Mouse (Mus musculus) forebrain, embryonic 12.5 days (tissue): ENCODE results near the gene Epb41l3. TPM values are rescaled to one million over a fixed set of nuclear protein-coding genes. Genes with fewer than 3 reads are reported as not detected.

Experiments used
- ATAC-seq: fragments of 200-750 bp; cut with Nextera tagmentation; 2 replicates; pipeline ENCODE4 v1.8.0; 2017; ENCODE audit warnings: moderate TSS enrichment; ENCODE audit not compliant: low FRiP score
- H3K27ac ChIP-seq: fragments of 300-500 bp; sonication (generic); 2 replicates; pipeline ENCODE4 v1.5.1; 2016; ENCODE audit warnings: mild to moderate bottlenecking
- H3K27me3 ChIP-seq: fragments of 300-500 bp; sonication (generic); 2 replicates; pipeline ENCODE4 v1.6.1; 2016; ENCODE audit warnings: mild to moderate bottlenecking
- H3K36me3 ChIP-seq: fragments of 300-500 bp; sonication (generic); replicated peaks from 2 replicates; pipeline ENCODE4 v1.6.1; 2016; ENCODE audit warnings: mild to moderate bottlenecking
- H3K4me1 ChIP-seq: fragments of 300-500 bp; sonication (generic); 2 replicates; pipeline ENCODE4 v1.6.1; 2016
- H3K4me2 ChIP-seq: fragments of 300-500 bp; sonication (generic); 2 replicates; pipeline ENCODE4 v1.6.1; 2016; ENCODE audit warnings: mild to moderate bottlenecking, moderate library complexity
- H3K4me3 ChIP-seq: fragments of 300-500 bp; sonication (generic); replicated peaks from 2 replicates; pipeline ENCODE4 v1.5.1; 2016; ENCODE audit warnings: mild to moderate bottlenecking
- H3K9ac ChIP-seq: fragments of 300-500 bp; sonication (generic); 2 replicates; pipeline ENCODE4 v1.6.1; 2016; ENCODE audit warnings: mild to moderate bottlenecking
- H3K9me3 ChIP-seq: fragments of 300-500 bp; sonication (generic); 2 replicates; pipeline ENCODE4 v1.6.1; 2016
- WGBS: fragments of 180-500 bp; shearing (Covaris S2); methylation state at CpG from one replicate; pipeline ENCODE4 v1.1.7; 2016; 5-methylcytosine and 5-hydroxymethylcytosine counted together
- polyA plus RNA-seq: library from polyadenylated mRNA; unstranded; fragments of >200 nt; fragmentation: Nextera tagmentation; extraction: Ambion mirVana; gene quantifications from 2 replicates; pipeline ENCODE4 v1.2.1, GENCODE M21; 2016

Epb41l3 gene
- polyA plus RNA-seq, 1 experiment from 2014 or later = 74.7 TPM

- Histone ChIP-seq H3K27ac (no peak overlapping the region), H3K4me2 (peak overlapping the region; percentile 82; the same call in 1 of the 2 replicates), H3K9me3 (no peaks in the 10 kb centered on the region), H3K4me1 (peaks cover 10% of the 10 kb centered on the region), H3K4me3 (no peak overlapping the region), H3K27me3 (no peaks in the 10 kb centered on the region), H3K36me3 (no peaks in the 10 kb centered on the region), H3K9ac (no peak overlapping the region)
- WGBS = 76% methylated on average over 5 of the region's 5 CpGs
- no peak for ATAC-seq
Measured at GRCm38 (mm10) chr17:69158690-69159089, 83.2 kb downstream of the Epb41l3 start.

GRCm38 (mm10) chr17:69162731-69163130, 87.2 kb downstream of the Epb41l3 start:
- no peaks in the 10 kb centered on the region for H3K36me3 ChIP-seq
- no peaks in the 10 kb centered on the region for H3K27me3 ChIP-seq
- no peak overlapping the region for H3K27ac ChIP-seq
- peaks cover 3% of the 10 kb centered on the region for H3K4me1 ChIP-seq
- H3K9ac ChIP-seq = no peak overlapping the region
- no peaks in the 10 kb centered on the region for H3K9me3 ChIP-seq
- H3K4me3 ChIP-seq = no peak overlapping the region
- no peak for ATAC-seq
- no peak overlapping the region for H3K4me2 ChIP-seq

GRCm38 (mm10) chr17:69176949-69177501, 101.5 kb downstream of the Epb41l3 start:
- Histone ChIP-seq H3K4me1 (peaks cover 16% of the 10 kb centered on the region), H3K27ac (no peak overlapping the region), H3K4me3 (no peak overlapping the region), H3K36me3 (no peaks in the 10 kb centered on the region), H3K4me2 (no peak overlapping the region), H3K27me3 (no peaks in the 10 kb centered on the region), H3K9ac (no peak overlapping the region), H3K9me3 (no peaks in the 10 kb centered on the region)
- ATAC-seq = no peak
- WGBS = 85% methylated on average over 16 of the region's 16 CpGs

- Histone ChIP-seq H3K36me3 (no peaks in the 10 kb centered on the region), H3K27ac (no peak overlapping the region), H3K4me2 (no peak overlapping the region), H3K4me3 (no peak overlapping the region), H3K9me3 (no peaks in the 10 kb centered on the region), H3K9ac (no peak overlapping the region), H3K27me3 (no peaks in the 10 kb centered on the region), H3K4me1 (peaks cover 25% of the 10 kb centered on the region)
- 72% methylated on average over 5 of the region's 5 CpGs for WGBS
- no peak for ATAC-seq
Measured at GRCm38 (mm10) chr17:69177954-69178353, 102.5 kb downstream of the Epb41l3 start.

- H3K4me3 ChIP-seq = no peak overlapping the region
- H3K4me1 ChIP-seq = peaks cover 27% of the 10 kb centered on the region
- ATAC-seq = peak; percentile 83
- H3K27me3 ChIP-seq = no peaks in the 10 kb centered on the region
- H3K36me3 ChIP-seq = no peaks in the 10 kb centered on the region
- H3K27ac ChIP-seq = peak overlapping the region; percentile 77
- no peak overlapping the region for H3K9ac ChIP-seq
- 39% methylated on average over 12 of the region's 12 CpGs for WGBS
- H3K9me3 ChIP-seq = no peaks in the 10 kb centered on the region
- peak overlapping the region; percentile 39 for H3K4me2 ChIP-seq
Measured at GRCm38 (mm10) chr17:69180905-69181559, 105.5 kb downstream of the Epb41l3 start.

GRCm38 (mm10) chr17:69181560-69182316, 106.3 kb downstream of the Epb41l3 start:
- Histone ChIP-seq H3K4me3 (no peak overlapping the region), H3K27me3 (no peaks in the 10 kb centered on the region), H3K9me3 (no peaks in the 10 kb centered on the region), H3K27ac (peak overlapping the region; percentile 77), H3K4me1 (peaks cover 27% of the 10 kb centered on the region), H3K9ac (no peak overlapping the region), H3K36me3 (no peaks in the 10 kb centered on the region), H3K4me2 (peak overlapping the region; percentile 39)
- 30% methylated on average over 7 of the region's 7 CpGs for WGBS
- peak; percentile 75 for ATAC-seq

- Histone ChIP-seq H3K9me3 (no peaks in the 10 kb centered on the region), H3K27me3 (no peaks in the 10 kb centered on the region), H3K27ac (no peak overlapping the region), H3K4me1 (peaks cover 11% of the 10 kb centered on the region), H3K4me3 (no peak overlapping the region), H3K9ac (no peak overlapping the region), H3K36me3 (no peaks in the 10 kb centered on the region), H3K4me2 (no peak overlapping the region)
- no peak for ATAC-seq
- WGBS = 66% methylated on average over 3 of the region's 3 CpGs
Measured at GRCm38 (mm10) chr17:69187794-69188193, 112.3 kb downstream of the Epb41l3 start.

- WGBS = 8% methylated on average over 2 of the region's 2 CpGs
- peak; percentile 34; the same call in 1 of the 2 replicates for ATAC-seq
- Histone ChIP-seq H3K9ac (no peak overlapping the region), H3K4me1 (peaks cover 27% of the 10 kb centered on the region), H3K4me2 (no peak overlapping the region), H3K9me3 (no peaks in the 10 kb centered on the region), H3K27ac (peak overlapping the region; percentile 65), H3K27me3 (no peaks in the 10 kb centered on the region), H3K4me3 (no peak overlapping the region), H3K36me3 (no peaks in the 10 kb centered on the region)
Measured at GRCm38 (mm10) chr17:69192863-69193493, 117.5 kb downstream of the Epb41l3 start.

- H3K4me2 ChIP-seq = no peak overlapping the region
- no peaks in the 10 kb centered on the region for H3K36me3 ChIP-seq
- no peaks in the 10 kb centered on the region for H3K9me3 ChIP-seq
- no peak overlapping the region for H3K4me3 ChIP-seq
- H3K9ac ChIP-seq = no peak overlapping the region
- peaks cover 27% of the 10 kb centered on the region for H3K4me1 ChIP-seq
- no peaks in the 10 kb centered on the region for H3K27me3 ChIP-seq
- H3K27ac ChIP-seq = peak overlapping the region; percentile 42; the same call in 1 of the 2 replicates
- ATAC-seq = no peak
- 25% methylated on average over 3 of the region's 3 CpGs for WGBS
Measured at GRCm38 (mm10) chr17:69194599-69194998, 119.1 kb downstream of the Epb41l3 start.

- no peak overlapping the region for H3K4me2 ChIP-seq
- H3K36me3 ChIP-seq = no peaks in the 10 kb centered on the region
- no peak for ATAC-seq
- H3K27me3 ChIP-seq = no peaks in the 10 kb centered on the region
- no peak overlapping the region for H3K4me3 ChIP-seq
- peaks cover 27% of the 10 kb centered on the region for H3K4me1 ChIP-seq
- 89% methylated on average over 6 of the region's 6 CpGs for WGBS
- no peak overlapping the region for H3K27ac ChIP-seq
- H3K9me3 ChIP-seq = no peaks in the 10 kb centered on the region
- H3K9ac ChIP-seq = no peak overlapping the region
Measured at GRCm38 (mm10) chr17:69195758-69196157, 120.3 kb downstream of the Epb41l3 start.

GRCm38 (mm10) chr17:69196656-69197055, 121.2 kb downstream of the Epb41l3 start:
- no peaks in the 10 kb centered on the region for H3K27me3 ChIP-seq
- WGBS = 74% methylated on average over 10 of the region's 10 CpGs

GRCm38 (mm10) chr17:69198805-69199204, 123.3 kb downstream of the Epb41l3 start:
- 46% methylated on average over 1 of the region's 1 CpGs for WGBS
- no peak for ATAC-seq
- Histone ChIP-seq H3K4me2 (no peak overlapping the region), H3K36me3 (no peaks in the 10 kb centered on the region), H3K4me1 (peaks cover 9% of the 10 kb centered on the region), H3K27me3 (no peaks in the 10 kb centered on the region), H3K9me3 (no peaks in the 10 kb centered on the region), H3K9ac (no peak overlapping the region), H3K4me3 (no peak overlapping the region), H3K27ac (no peak overlapping the region)

More at GRCm38 (mm10) chr17:69196656-69197055, 121.2 kb downstream of the Epb41l3 start:
- Histone ChIP-seq H3K9ac (no peak overlapping the region), H3K36me3 (no peaks in the 10 kb centered on the region), H3K4me3 (no peak overlapping the region), H3K4me1 (peaks cover 27% of the 10 kb centered on the region), H3K9me3 (no peaks in the 10 kb centered on the region), H3K4me2 (no peak overlapping the region), H3K27ac (no peak overlapping the region)
- ATAC-seq = 0 out of 2 replicates have a peak, but pooled peaks have one; percentile 45
